Mouse (Mus musculus): Measurements from ENCODE around the gene Neb. TPM values are rescaled to one million over a fixed set of nuclear protein-coding genes. Genes with fewer than 3 reads are reported as not detected.

The Neb gene
- polyA plus RNA-seq, 1 experiment, result 0.58 TPM

DNA sequence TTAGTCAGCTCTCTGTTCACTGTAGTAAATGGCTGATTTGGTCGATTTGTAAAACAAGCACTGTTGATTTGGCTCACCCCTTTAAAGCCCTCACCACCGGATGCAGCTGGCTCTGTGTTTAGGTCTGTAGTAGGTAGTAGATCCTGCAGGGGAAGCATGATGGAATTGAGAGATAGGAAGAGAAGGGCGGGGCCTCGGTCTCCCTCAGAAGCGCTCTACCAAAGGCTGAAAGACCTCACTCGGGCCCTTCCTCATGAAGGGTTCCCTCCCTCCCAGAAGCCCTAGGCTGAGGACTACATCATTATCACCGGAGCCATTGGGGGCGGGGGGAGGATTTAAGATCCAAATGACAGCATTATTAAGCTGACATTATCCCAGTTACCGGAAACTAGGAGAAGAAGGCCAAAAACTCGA, 581 bp upstream of the Neb start:
- Histone ChIP-seq H3K27ac (ENCODE audit: insufficient read depth, low read depth, low read length) (no peak overlapping the region), H3K4me1 (ENCODE audit: control insufficient read depth, insufficient read depth, low read length) (no peaks in the 10 kb centered on the region), H3K4me3 (ENCODE audit: insufficient read depth, low read length) (no peak overlapping the region)
- TF ChIP-seq POLR2A (IDR thresholded peaks at IDR 0.05; ENCODE audit: borderline replicate concordance, low read depth, low read length) (no peak), CTCF (IDR thresholded peaks at IDR 0.05; ENCODE audit: low read depth, low read length) (no peak)

DNA sequence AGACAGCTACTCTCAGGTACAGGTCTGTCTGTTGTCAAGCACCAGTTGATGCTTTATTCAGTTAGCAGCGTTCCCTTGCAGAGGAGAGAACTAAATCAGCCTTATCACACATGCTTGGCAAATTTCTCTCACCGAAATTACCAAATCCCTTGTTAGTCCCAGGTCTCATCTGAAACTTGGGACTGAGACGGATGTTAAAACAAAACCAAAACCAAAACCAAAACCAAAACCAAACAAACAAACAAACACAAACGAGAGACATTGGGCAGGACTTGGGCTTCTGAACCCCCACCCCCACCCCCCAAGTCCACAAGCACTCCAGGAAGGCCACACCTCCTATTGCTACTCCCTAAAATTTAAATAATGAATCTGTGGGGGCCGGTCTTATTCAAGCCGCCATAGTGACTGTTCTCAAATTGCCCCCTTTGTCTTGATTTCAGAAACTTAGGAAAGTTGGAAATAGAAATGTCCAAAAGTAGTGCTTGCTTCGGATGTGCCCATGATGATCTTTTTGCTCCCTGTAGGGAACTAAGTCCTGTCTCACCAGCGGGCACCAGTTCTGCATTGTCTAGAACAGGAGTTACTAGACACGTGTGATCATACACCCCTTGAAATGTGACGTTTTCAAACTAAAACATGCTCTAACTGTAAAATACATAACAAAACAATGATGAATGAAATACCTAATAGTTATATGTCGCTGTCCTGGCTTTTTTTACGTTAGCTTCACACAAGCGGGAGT, 397 bp downstream of the Neb start:
- Histone ChIP-seq H3K4me1 (ENCODE audit: control insufficient read depth, insufficient read depth, low read length) (no peaks in the 10 kb centered on the region), H3K27ac (ENCODE audit: insufficient read depth, low read depth, low read length) (no peak overlapping the region), H3K4me3 (ENCODE audit: insufficient read depth, low read length) (no peak overlapping the region)
- TF ChIP-seq CTCF (IDR thresholded peaks at IDR 0.05; ENCODE audit: low read depth, low read length) (no peak), POLR2A (IDR thresholded peaks at IDR 0.05; ENCODE audit: borderline replicate concordance, low read depth, low read length) (no peak)

DNA sequence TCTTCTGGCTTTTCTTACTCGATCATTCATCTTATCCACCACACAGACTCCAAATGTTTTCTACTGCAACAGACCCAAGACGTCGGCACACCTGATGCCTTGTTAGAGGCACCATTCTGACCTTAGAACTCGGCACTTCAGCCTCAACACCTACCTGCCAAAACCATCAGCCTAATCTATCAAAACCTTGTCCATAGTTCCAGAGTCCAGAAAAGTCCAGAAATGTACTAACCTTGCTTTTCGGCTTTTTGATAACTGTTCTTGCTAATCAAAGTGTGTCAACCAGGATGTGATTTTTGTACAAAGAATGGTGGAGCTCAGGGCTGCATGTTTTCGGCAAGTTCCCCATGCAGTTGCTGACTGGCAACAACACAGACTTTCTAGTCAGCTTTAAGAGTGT, 3.6 kb downstream of the Neb start:
- no peak overlapping the region for H3K27ac ChIP-seq (ENCODE audit: insufficient read depth, low read depth, low read length)
- no peaks in the 10 kb centered on the region for H3K4me1 ChIP-seq (ENCODE audit: control insufficient read depth, insufficient read depth, low read length)
- no peak overlapping the region for H3K4me3 ChIP-seq (ENCODE audit: insufficient read depth, low read length)
- TF ChIP-seq CTCF (IDR thresholded peaks at IDR 0.05; ENCODE audit: low read depth, low read length) (no peak), POLR2A (IDR thresholded peaks at IDR 0.05; ENCODE audit: borderline replicate concordance, low read depth, low read length) (no peak)

- TF ChIP-seq POLR2A (IDR thresholded peaks at IDR 0.05; ENCODE audit: borderline replicate concordance, low read depth, low read length) (no peak), CTCF (IDR thresholded peaks at IDR 0.05; ENCODE audit: low read depth, low read length) (no peak)
- no peaks in the 10 kb centered on the region for H3K4me1 ChIP-seq (ENCODE audit: control insufficient read depth, insufficient read depth, low read length)
- no peak overlapping the region for H3K4me3 ChIP-seq (ENCODE audit: insufficient read depth, low read length)
- H3K27ac ChIP-seq (ENCODE audit: insufficient read depth, low read depth, low read length), result no peak overlapping the region
These were observed 5.8 kb downstream of the Neb start for GRCm38 (mm10) chr2:52372480-52372879.

DNA sequence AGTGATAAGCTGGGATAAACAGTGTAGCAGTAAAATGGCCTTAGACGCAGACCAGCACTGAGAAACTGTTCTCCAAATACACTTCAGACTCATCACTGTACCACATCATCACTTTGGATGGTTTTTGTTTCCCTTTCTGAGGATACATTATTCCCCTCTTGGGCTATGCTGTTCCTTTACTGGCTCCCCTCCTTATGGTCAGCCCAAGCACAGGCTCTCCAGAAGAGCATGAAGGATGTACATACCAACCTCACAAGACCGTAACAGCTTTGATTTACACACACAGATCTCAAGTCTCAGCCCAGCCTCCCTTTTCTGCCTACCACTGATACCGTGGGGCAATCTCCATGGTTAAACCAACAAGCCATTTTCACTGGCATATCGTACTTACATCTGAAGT, 6.2 kb downstream of the Neb start:
- TF ChIP-seq CTCF (IDR thresholded peaks at IDR 0.05; ENCODE audit: low read depth, low read length) (no peak), POLR2A (IDR thresholded peaks at IDR 0.05; ENCODE audit: borderline replicate concordance, low read depth, low read length) (no peak)
- no peak overlapping the region for H3K4me3 ChIP-seq (ENCODE audit: insufficient read depth, low read length)
- H3K4me1 ChIP-seq (ENCODE audit: control insufficient read depth, insufficient read depth, low read length), result no peaks in the 10 kb centered on the region
- H3K27ac ChIP-seq (ENCODE audit: insufficient read depth, low read depth, low read length), result no peak overlapping the region

- Histone ChIP-seq H3K4me3 (ENCODE audit: insufficient read depth, low read length) (no peak overlapping the region), H3K27ac (ENCODE audit: insufficient read depth, low read depth, low read length) (no peak overlapping the region), H3K4me1 (ENCODE audit: control insufficient read depth, insufficient read depth, low read length) (no peaks in the 10 kb centered on the region)
- TF ChIP-seq POLR2A (IDR thresholded peaks at IDR 0.05; ENCODE audit: borderline replicate concordance, low read depth, low read length) (no peak), CTCF (IDR thresholded peaks at IDR 0.05; ENCODE audit: low read depth, low read length) (no peak)
These were observed 7.2 kb downstream of the Neb start for GRCm38 (mm10) chr2:52371066-52371465.

DNA sequence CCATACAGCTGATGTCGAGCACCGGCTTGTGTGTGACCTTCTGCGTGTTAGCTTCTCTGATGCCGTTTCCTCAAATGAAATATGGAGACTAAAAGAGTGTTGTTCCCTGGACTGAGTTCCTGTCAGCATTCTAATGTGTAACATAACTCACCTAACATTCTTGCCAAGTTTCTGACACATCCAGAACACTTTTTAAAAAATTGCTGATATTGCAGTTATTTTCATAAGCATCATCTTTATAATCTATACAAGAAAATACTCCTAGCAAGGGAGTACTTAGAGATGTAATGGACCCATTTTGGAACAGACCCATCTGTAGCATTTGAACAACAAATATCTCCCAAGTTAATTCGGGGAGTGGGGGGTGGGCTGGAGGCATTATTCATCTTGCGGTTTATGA, 8.7 kb downstream of the Neb start:
- Histone ChIP-seq H3K4me1 (ENCODE audit: control insufficient read depth, insufficient read depth, low read length) (no peaks in the 10 kb centered on the region), H3K4me3 (ENCODE audit: insufficient read depth, low read length) (no peak overlapping the region), H3K27ac (ENCODE audit: insufficient read depth, low read depth, low read length) (no peak overlapping the region)
- TF ChIP-seq CTCF (IDR thresholded peaks at IDR 0.05; ENCODE audit: low read depth, low read length) (no peak), POLR2A (IDR thresholded peaks at IDR 0.05; ENCODE audit: borderline replicate concordance, low read depth, low read length) (no peak)

GRCm38 (mm10) chr2:52367665-52368064, 10.6 kb downstream of the Neb start:
- Histone ChIP-seq H3K27ac (ENCODE audit: insufficient read depth, low read depth, low read length) (no peak overlapping the region), H3K4me1 (ENCODE audit: control insufficient read depth, insufficient read depth, low read length) (no peaks in the 10 kb centered on the region), H3K4me3 (ENCODE audit: insufficient read depth, low read length) (no peak overlapping the region)
- no peak for TF ChIP-seq POLR2A (IDR thresholded peaks at IDR 0.05; ENCODE audit: borderline replicate concordance, low read depth, low read length)
- no peak for TF ChIP-seq CTCF (IDR thresholded peaks at IDR 0.05; ENCODE audit: low read depth, low read length)

DNA sequence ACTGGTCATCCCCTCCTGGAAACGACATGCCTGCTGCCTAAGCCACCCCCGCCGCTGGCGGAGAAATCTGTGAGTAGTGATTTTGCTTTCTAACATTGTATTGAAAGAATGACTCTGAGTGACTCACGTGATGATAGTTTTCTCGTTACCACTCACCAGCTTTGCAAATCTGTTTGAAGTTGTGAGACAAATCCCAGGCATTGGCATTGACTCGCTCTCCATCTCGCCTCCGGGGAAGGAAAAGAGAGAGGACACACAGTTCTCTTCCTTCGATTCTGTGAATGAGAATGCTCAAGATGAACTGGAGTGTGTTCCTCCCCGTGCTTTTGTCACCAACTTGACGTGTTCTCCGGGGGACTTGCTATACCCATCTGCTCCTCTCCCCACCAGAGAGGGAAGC, 11.0 kb downstream of the Neb start:
- TF ChIP-seq CTCF (IDR thresholded peaks at IDR 0.05; ENCODE audit: low read depth, low read length) (no peak), POLR2A (IDR thresholded peaks at IDR 0.05; ENCODE audit: borderline replicate concordance, low read depth, low read length) (no peak)
- Histone ChIP-seq H3K4me1 (ENCODE audit: control insufficient read depth, insufficient read depth, low read length) (no peaks in the 10 kb centered on the region), H3K27ac (ENCODE audit: insufficient read depth, low read depth, low read length) (no peak overlapping the region), H3K4me3 (ENCODE audit: insufficient read depth, low read length) (no peak overlapping the region)

DNA sequence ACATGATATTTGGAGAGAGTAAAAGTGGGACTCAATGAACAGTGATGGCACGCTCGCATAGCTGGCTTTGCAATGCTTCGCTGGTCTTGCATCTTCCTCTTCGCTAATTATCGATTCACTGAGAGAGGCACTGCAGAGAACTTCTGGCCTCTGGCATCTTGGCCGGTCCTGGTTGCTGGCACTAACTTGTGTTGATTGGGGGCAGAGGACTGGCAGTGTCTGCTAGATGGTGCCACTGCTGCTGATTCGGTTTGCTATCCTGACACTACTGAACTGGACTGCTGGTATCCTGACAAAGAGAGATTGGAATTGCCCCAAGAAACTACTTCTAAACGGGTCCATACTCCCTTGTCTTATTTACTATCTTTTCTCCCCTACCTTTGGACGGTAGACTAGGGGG, 17.2 kb downstream of the Neb start:
- no peak overlapping the region for H3K27ac ChIP-seq (ENCODE audit: insufficient read depth, low read depth, low read length)
- TF ChIP-seq CTCF (IDR thresholded peaks at IDR 0.05; ENCODE audit: low read depth, low read length), result no peak
- no peak for TF ChIP-seq POLR2A (IDR thresholded peaks at IDR 0.05; ENCODE audit: borderline replicate concordance, low read depth, low read length)
- no peak overlapping the region for H3K4me3 ChIP-seq (ENCODE audit: insufficient read depth, low read length)
- H3K4me1 ChIP-seq (ENCODE audit: control insufficient read depth, insufficient read depth, low read length), result no peaks in the 10 kb centered on the region
